Mouse (Mus musculus): ENCODE results near the gene Gm5458. TPM values are rescaled to one million over a fixed set of nuclear protein-coding genes. Genes with fewer than 3 reads are reported as not detected.
"Not testable (repeated sequence)": the region's sequence is repeated elsewhere in the genome, so short reads cannot be mapped to it uniquely, and the experiment has no call there.

Gene Gm5458
- not detected in 2 replicates for total RNA-seq (2015; ENCODE audit: low replicate concordance)
- not detected in 2 replicates for total RNA-seq (2017; ENCODE audit: low replicate concordance)

DNA sequence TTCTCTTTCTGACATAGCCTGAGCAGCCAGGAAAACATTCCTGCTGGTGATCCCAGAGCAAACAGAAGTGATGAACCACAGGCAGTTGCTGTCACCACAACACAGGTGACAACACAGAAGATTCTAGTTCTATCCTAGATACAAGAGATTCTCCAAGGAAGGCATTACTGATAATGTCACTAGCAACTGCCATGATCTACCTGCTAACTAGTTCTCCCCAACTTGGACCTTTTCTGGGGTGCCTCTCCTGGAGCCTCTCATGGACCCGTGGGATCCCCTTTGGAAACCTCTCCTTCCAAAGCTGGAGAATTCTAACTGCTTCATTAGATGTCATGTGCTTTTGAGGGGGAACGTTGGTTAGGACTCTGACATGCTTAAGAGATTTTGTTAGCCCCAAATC is at the start of gene Gm5458:
Gm5458 (minus strand) TSS at position 101 of the 400 bp plus-strand sequence.
- ATAC-seq (replicated peaks; ENCODE audit: low FRiP score, poor library complexity, severe bottlenecking) = not testable (repeated sequence)

DNA sequence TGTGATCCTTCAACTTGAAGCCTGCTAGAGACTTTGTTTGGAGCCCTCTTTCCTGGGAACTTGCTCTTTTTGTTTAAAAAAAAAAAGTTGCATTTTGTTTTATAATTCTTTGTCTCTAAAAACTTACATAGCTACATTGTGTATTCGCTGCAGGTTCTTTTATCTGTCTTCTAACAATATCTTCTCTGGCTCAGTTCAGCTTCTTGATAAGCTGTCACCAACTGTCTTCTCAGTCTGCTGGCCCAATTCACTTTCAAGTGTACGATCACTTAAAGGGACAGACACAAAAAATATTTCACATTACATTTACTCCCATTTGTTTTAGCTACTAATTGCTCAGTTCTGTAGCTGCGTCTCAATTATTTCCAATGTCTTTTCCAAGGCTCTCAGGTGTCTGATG is 43.9 kb upstream of the Gm5458 start:
- ATAC-seq (replicated peaks; ENCODE audit: low FRiP score, poor library complexity, severe bottlenecking) = no peak

DNA sequence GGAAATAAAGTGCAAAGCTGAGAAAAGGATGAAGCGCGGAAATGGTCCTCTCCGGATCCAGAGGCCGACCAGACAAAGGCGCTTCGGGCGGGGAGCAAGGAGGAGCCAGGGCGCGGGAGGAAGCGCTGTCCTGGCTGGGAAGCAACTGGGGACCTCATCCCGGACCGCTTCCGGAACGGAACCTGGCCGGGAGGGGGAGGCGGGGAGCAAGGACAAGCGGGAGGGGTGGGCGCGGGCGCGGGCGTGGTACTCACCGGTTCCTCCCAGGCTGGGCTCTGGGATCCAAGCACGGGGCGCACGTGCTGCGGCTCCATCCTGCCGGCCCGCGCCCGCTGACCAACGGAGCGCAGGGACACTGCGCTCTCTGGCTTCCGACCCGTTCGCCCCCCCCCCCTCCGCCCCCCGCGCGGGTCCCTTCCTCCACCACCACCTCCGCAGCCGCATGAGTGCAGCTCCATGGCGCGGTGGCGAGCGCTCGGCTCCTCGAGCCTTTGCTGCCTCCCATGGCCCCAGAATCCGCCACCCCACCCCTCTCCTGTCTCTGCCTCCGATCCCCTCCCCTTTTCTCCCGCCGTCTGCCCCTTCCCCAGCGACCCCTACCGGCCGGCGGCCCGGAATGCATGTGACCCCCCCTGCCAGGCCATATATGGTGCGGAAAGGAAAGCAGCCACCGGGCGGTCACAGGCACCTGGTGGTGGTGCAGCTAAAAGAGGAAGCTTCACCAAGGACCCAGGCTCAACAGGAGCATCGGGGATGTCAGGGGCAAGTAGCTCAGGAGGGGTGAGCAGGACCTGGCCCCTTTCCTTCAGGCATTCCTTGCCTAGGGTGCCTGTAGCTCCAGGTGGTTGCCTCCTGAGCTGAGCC is 17.3 kb downstream of the Gm5458 start, which contains the start of gene Gm2237:
Gm2237 (minus strand) TSS at position 332 of the 864 bp plus-strand sequence.
- not testable (repeated sequence) for ATAC-seq (replicated peaks; ENCODE audit: low FRiP score, poor library complexity, severe bottlenecking)

DNA sequence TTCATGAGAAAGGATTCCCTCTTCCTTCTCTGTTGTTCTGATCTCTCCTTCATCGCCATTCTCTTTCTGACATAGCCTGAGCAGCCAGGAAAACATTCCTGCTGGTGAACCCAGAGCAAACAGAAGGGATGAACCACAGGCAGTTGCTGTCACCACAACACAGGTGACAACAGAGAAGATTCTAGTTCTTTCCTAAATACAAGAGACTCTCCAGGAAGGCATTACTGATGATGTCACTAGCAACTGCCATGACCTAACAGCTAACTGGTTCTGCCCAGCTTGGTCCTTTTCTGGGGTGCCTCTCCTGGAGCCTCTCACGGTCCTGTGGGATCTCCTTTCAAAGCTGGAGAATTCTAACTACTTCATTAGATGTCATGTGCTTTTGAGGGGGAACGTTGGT is 52.5 kb downstream of the Gm5458 start, which contains the start of gene Gm2244:
Gm2244 (minus strand) TSS at position 101 of the 400 bp plus-strand sequence.
- not testable (repeated sequence) for ATAC-seq (replicated peaks; ENCODE audit: low FRiP score, poor library complexity, severe bottlenecking)

Other genes starting within 250 kb of the Gm5458 start
- gene Gm21738, start 183.7 kb downstream of the Gm5458 start, total RNA-seq (2015; ENCODE audit: low replicate concordance) = 38.7 and 49.0 TPM in 2 replicates
- gene Gm21738, start 183.7 kb downstream of the Gm5458 start, total RNA-seq (2017; ENCODE audit: low replicate concordance) = 296 and 1,118 TPM in 2 replicates
- not detected in 2 replicates for gene Gm2244, start 52.6 kb downstream of the Gm5458 start, total RNA-seq (2015; ENCODE audit: low replicate concordance)
- not detected in 2 replicates for gene Gm2244, start 52.6 kb downstream of the Gm5458 start, total RNA-seq (2017; ENCODE audit: low replicate concordance)
- gene Gm2237, start 17.4 kb downstream of the Gm5458 start, total RNA-seq (2015; ENCODE audit: low replicate concordance) = not detected in 2 replicates
- gene Gm2237, start 17.4 kb downstream of the Gm5458 start, total RNA-seq (2017; ENCODE audit: low replicate concordance) = not detected in 2 replicates
- gene Nid2, start 148.7 kb upstream of the Gm5458 start, total RNA-seq (2015; ENCODE audit: low replicate concordance) = 3.1 TPM in 1 of 2 replicates, not detected in the other
- 0.84 TPM in 1 of 2 replicates, not detected in the other for gene Nid2, start 148.7 kb upstream of the Gm5458 start, total RNA-seq (2017; ENCODE audit: low replicate concordance)
- gene Rtraf, start 221.2 kb upstream of the Gm5458 start, total RNA-seq (2015; ENCODE audit: low replicate concordance) = 35.1 and 37.3 TPM in 2 replicates
- gene Rtraf, start 221.2 kb upstream of the Gm5458 start, total RNA-seq (2017; ENCODE audit: low replicate concordance) = 13.5 and 34.0 TPM in 2 replicates

Measured in erythroblast, adult 5-6 weeks (primary cell).